ENCODE assay signal across 11 mouse cellular contexts in the genomic region with DNA sequence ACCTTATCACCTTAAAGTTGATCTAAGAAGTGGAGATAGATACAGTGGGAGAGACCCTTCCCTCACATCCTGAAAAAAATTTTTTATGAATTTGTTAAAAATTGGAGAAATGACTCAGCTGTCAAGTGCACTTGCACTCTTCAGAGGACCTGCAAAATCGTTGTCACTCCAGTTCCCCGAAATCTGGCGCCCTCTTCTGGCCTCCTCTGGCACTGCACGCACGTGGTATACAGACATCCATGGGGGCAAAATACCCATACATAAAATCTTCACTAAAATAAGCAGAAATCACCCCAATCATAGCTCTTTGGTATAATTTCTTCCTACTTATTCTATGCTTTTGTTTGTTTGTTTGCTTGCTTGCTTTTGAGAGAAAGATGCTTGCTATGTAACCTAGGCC. TPM values are rescaled to one million over a fixed set of nuclear protein-coding genes. Genes with fewer than 3 reads are reported as not detected.
A peak's percentile ranks its signal among the peaks of the same experiment; 100 is the strongest.
DNase-seq lines count a peak whose midpoint lies in the region; ATAC-seq and TF ChIP-seq lines count a peak whose summit lies in the region.
"Had no signal": no experiment of that assay in that cellular context is flagged by ENCODE, and none has a peak within 500 bp of the region (broad histone marks: within the 10 kb centered on the region; RNA-seq: fewer than 3 reads in every experiment).

No protein-coding gene starts in this region.

- no peak overlapping the region for H3K4me2 ChIP-seq in intestine, postnatal 0 days (replicated peaks; ENCODE audit: low read depth)
- H3K4me2 ChIP-seq in intestine, embryonic 16.5 days (ENCODE audit: low read depth, low read length): no peak overlapping the region
- no peak overlapping the region for H3K4me2 ChIP-seq in liver, embryonic 14.5 days (ENCODE audit: low read depth)
- H3K4me2 ChIP-seq: hindbrain, embryonic 15.5 days; neural tube, embryonic 12.5 days had no signal

- H3K36me3 ChIP-seq in intestine, postnatal 0 days (ENCODE audit: control insufficient read depth, insufficient read depth): no peaks in the 10 kb centered on the region
- H3K36me3 ChIP-seq in intestine, embryonic 16.5 days (ENCODE audit: control insufficient read depth, insufficient read depth, low read length): no peaks in the 10 kb centered on the region
- H3K36me3 ChIP-seq in liver, embryonic 14.5 days (replicated peaks; ENCODE audit: control insufficient read depth, insufficient read depth, low read depth): no peaks in the 10 kb centered on the region
- H3K36me3 ChIP-seq: hindbrain, embryonic 15.5 days; neural tube, embryonic 12.5 days had no signal

- no peaks in the 10 kb centered on the region for H3K27me3 ChIP-seq in intestine, postnatal 0 days (replicated peaks; ENCODE audit: control insufficient read depth, insufficient read depth, low read length)
- H3K27me3 ChIP-seq in intestine, embryonic 16.5 days (replicated peaks; ENCODE audit: control insufficient read depth, insufficient read depth, low read length): no peaks in the 10 kb centered on the region
- H3K27me3 ChIP-seq in liver, embryonic 14.5 days (ENCODE audit: control insufficient read depth, insufficient read depth, low read length): no peaks in the 10 kb centered on the region
- H3K27me3 ChIP-seq: hindbrain, embryonic 15.5 days; neural tube, embryonic 12.5 days had no signal

- H3K9ac ChIP-seq in intestine, postnatal 0 days (ENCODE audit: low read depth, low read length): no peak overlapping the region
- no peak overlapping the region for H3K9ac ChIP-seq in intestine, embryonic 16.5 days (ENCODE audit: low read depth, low read length)
- no peak overlapping the region for H3K9ac ChIP-seq in liver, embryonic 14.5 days (replicated peaks)
- H3K9ac ChIP-seq: hindbrain, embryonic 15.5 days; neural tube, embryonic 12.5 days had no signal

- no peak overlapping the region for H3K4me3 ChIP-seq in intestine, postnatal 0 days (ENCODE audit: low read depth, low read length)
- H3K4me3 ChIP-seq in intestine, embryonic 16.5 days (ENCODE audit: low read length): no peak overlapping the region
- no peak overlapping the region for H3K4me3 ChIP-seq in liver, embryonic 14.5 days (ENCODE audit: insufficient read depth in 1 of 2, low read depth in 2 of 2, low read length in 2 of 2)
- H3K4me3 ChIP-seq: hindbrain, embryonic 15.5 days; neural tube, embryonic 12.5 days had no signal

- H3K4me1 ChIP-seq in intestine, postnatal 0 days (replicated peaks; ENCODE audit: control insufficient read depth, insufficient read depth, low read length): no peaks in the 10 kb centered on the region; the same call in 1 of the 2 replicates
- H3K4me1 ChIP-seq in intestine, embryonic 16.5 days (ENCODE audit: control insufficient read depth, insufficient read depth, low read length): 0 out of 2 replicates have a peak, but pooled peaks cover 2% of the 10 kb centered on the region
- peaks cover 0 to 21% of the 10 kb centered on the region in 2 experiments; a peak in 2 of 4 replicates for H3K4me1 ChIP-seq in liver, embryonic 14.5 days (replicated peaks; ENCODE audit: control insufficient read depth in 2 of 2, insufficient read depth in 2 of 2, low read length in 1 of 2)
- H3K4me1 ChIP-seq: hindbrain, embryonic 15.5 days; neural tube, embryonic 12.5 days had no signal

- DNase-seq in 3T3-L1 (ENCODE audit: low read depth, low spot score) (peak; percentile 34), ES-CJ7 (ENCODE audit: low read depth, low spot score) (peak; percentile 64)
- DNase-seq in liver, embryonic 14.5 days (ENCODE audit: low read depth in 3 of 3, low spot score in 3 of 3): no peak
- DNase-seq in ovary, adult 18-20 months (ENCODE audit: low spot score): no peak
- no peak for DNase-seq in embryo, embryonic 9.5 days (ENCODE audit: extremely low spot score)
- DNase-seq in left cerebral cortex, adult 18-20 months (ENCODE audit: low spot score in 2 of 2): no peak
- DNase-seq: adrenal gland, postnatal 10 days had no signal

- WGBS in intestine, postnatal 0 days: 63% methylated on average over 5 of the region's 5 CpGs
- 55% methylated on average over 5 of the region's 5 CpGs for WGBS in intestine, embryonic 16.5 days
- 52% methylated on average over 5 of the region's 5 CpGs for WGBS in liver, embryonic 14.5 days (ENCODE audit: insufficient replicate concordance)

- no peak for TF ChIP-seq EP300 in liver, embryonic 14.5 days (IDR thresholded peaks at IDR 0.05; ENCODE audit: low read depth)

- ATAC-seq in intestine, postnatal 0 days: no peak
- ATAC-seq in intestine, embryonic 16.5 days: no peak
- ATAC-seq in liver, embryonic 14.5 days (ENCODE audit: insufficient read depth): no peak

- no peaks in the 10 kb centered on the region for H3K9me3 ChIP-seq in intestine, postnatal 0 days (ENCODE audit: control insufficient read depth)
- no peaks in the 10 kb centered on the region for H3K9me3 ChIP-seq in intestine, embryonic 16.5 days (ENCODE audit: control insufficient read depth, low read length)
- no peaks in the 10 kb centered on the region for H3K9me3 ChIP-seq in liver, embryonic 14.5 days (ENCODE audit: control insufficient read depth, low read length)
- H3K9me3 ChIP-seq: hindbrain, embryonic 15.5 days; neural tube, embryonic 12.5 days had no signal

- peak; percentile 66 for TF ChIP-seq CTCF in intestine, postnatal 0 days (IDR thresholded peaks at IDR 0.05; ENCODE audit: low read depth)
- peak; percentile 83 for TF ChIP-seq CTCF in liver, embryonic 14.5 days (IDR thresholded peaks at IDR 0.05; ENCODE audit: low read depth)

- H3K27ac ChIP-seq in intestine, postnatal 0 days (ENCODE audit: low read depth, low read length): no peak overlapping the region
- H3K27ac ChIP-seq in intestine, embryonic 16.5 days (ENCODE audit: low read length): no peak overlapping the region
- no peak overlapping the region for H3K27ac ChIP-seq in liver, embryonic 14.5 days
- H3K27ac ChIP-seq: hindbrain, embryonic 15.5 days; neural tube, embryonic 12.5 days had no signal

RNA-seq across cellular contexts. Expression of gene Slain2, which starts 20.1 kb away (rescaled TPM):
- 9.6 and 10.1 TPM in 2 replicates for polyA plus RNA-seq in intestine, postnatal 0 days (2015; fragmentation: Nextera tagmentation; extraction: Ambion mirVana)
- polyA plus RNA-seq in intestine, embryonic 16.5 days (2015; fragmentation: Nextera tagmentation; extraction: Ambion mirVana): 7.8 and 9.1 TPM in 2 replicates
- 3.8 and 4.5 TPM in 2 replicates for polyA plus RNA-seq in liver, embryonic 14.5 days (2012; rRNA removed)
- polyA plus RNA-seq in liver, embryonic 14.5 days (2014; fragmentation: Nextera tagmentation; extraction: Ambion mirVana): 5.4 and 6.0 TPM in 2 replicates
- 10 to 100 TPM; 21.9 to 25.3 TPM for total RNA-seq in left cerebral cortex, adult 18-20 months (2021)

RNA-seq across cellular contexts. Expression of gene Tec, which starts 25.7 kb away (rescaled TPM):
- polyA plus RNA-seq in intestine, postnatal 0 days (2015; fragmentation: Nextera tagmentation; extraction: Ambion mirVana): 12.4 and 14.7 TPM in 2 replicates
- 14.9 and 15.0 TPM in 2 replicates for polyA plus RNA-seq in intestine, embryonic 16.5 days (2015; fragmentation: Nextera tagmentation; extraction: Ambion mirVana)
- 1.4 and 1.9 TPM in 2 replicates for polyA plus RNA-seq in liver, embryonic 14.5 days (2012; rRNA removed)
- polyA plus RNA-seq in liver, embryonic 14.5 days (2014; fragmentation: Nextera tagmentation; extraction: Ambion mirVana): 3.3 TPM in 2 replicates
- 1 to 10 TPM; 2.4 to 3.0 TPM for total RNA-seq in left cerebral cortex, adult 18-20 months (2021)

Comparison
In these comparisons a context has a peak if more than half of its experiments do, and no peak if none do; other contexts are left out.
1. DNase-seq: peak in 3T3-L1 (single experiment) and ES-CJ7 (single experiment); none in liver, embryonic 14.5 days (0 of 3), ovary, adult 18-20 months (single experiment), embryo, embryonic 9.5 days (single experiment) and left cerebral cortex, adult 18-20 months (0 of 2).